Mouse (Mus musculus): ENCODE measurements at regions not wholly inside any gene's neighbourhood (a gene's known extent, or its start where the extent isn't known, plus 50 kb on each side); places are given as distances from the start of the nearest gene placed in this dataset.

DNA sequence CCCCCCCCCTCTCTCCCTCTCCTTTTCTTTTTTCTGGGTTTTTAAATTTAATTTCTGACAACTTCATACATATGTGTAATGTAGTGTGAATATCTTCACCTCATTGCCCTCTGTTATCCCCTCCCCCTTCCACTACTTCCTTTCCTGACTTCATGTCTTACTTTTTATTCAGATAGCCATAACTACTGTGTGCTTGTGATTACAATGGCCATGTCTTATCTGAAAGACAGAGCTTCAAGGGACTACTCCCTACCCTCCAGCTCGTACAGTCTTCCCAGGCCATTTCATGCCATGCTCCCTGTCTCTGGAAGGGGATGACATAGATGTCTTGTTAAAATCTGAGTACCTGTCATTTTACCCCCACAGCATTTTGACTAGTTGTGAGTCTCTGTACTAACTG, 189.2 kb upstream of the Tank start:
- H3K4me3 ChIP-seq (ENCODE audit: extremely low read depth, insufficient read depth, insufficient read length), result no peak overlapping the region
- no peak for DNase-seq (ENCODE audit: low read depth in 1 of 2, low spot score in 2 of 2)
- H3K4me1 ChIP-seq (ENCODE audit: control insufficient read depth, insufficient read depth, insufficient read length), result no peaks in the 10 kb centered on the region
- H3K36me3 ChIP-seq (ENCODE audit: control insufficient read depth, insufficient read depth, low read length), result no peaks in the 10 kb centered on the region
- H3K27me3 ChIP-seq (ENCODE audit: control insufficient read depth, insufficient read depth, low read length), result no peaks in the 10 kb centered on the region
- WGBS, result 63% methylated on average over 1 of the region's 1 CpGs
- H3K27ac ChIP-seq (ENCODE audit: insufficient read depth, low read length), result no peak overlapping the region
- TF ChIP-seq POLR2A (IDR thresholded peaks at IDR 0.05; ENCODE audit: low read depth, low read length), result no peak
- no peak for TF ChIP-seq CTCF (IDR thresholded peaks at IDR 0.05; ENCODE audit: extremely low read depth, insufficient read depth, insufficient read length, insufficient replicate concordance)

DNA sequence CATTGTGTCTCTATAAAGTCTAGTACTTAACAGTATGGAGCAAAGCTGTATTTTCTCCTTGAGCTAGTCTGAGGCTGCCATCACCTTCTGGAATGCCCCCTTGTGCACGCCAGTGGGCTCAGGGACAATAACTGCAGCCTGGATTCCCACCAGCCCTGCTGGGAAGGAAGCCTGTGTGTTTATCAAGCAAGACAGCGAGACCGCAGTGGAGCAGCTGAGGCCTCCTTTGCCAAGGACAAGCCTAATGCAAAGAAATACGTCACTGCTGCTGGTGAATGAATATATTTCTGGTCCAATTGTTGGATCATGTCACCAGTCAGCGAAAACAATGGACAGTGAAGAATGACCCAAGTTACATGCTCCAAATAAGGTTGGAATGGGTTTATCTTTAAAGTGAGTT, 190.8 kb upstream of the Tank start:
- H3K36me3 ChIP-seq (ENCODE audit: control insufficient read depth, insufficient read depth, low read length), result no peaks in the 10 kb centered on the region
- no peak overlapping the region for H3K27ac ChIP-seq (ENCODE audit: insufficient read depth, low read length)
- no peaks in the 10 kb centered on the region for H3K27me3 ChIP-seq (ENCODE audit: control insufficient read depth, insufficient read depth, low read length)
- 89% methylated on average over 5 of the region's 5 CpGs for WGBS
- H3K4me3 ChIP-seq (ENCODE audit: extremely low read depth, insufficient read depth, insufficient read length), result no peak overlapping the region
- H3K4me1 ChIP-seq (ENCODE audit: control insufficient read depth, insufficient read depth, insufficient read length), result no peaks in the 10 kb centered on the region
- TF ChIP-seq CTCF (IDR thresholded peaks at IDR 0.05; ENCODE audit: extremely low read depth, insufficient read depth, insufficient read length, insufficient replicate concordance) (no peak), POLR2A (IDR thresholded peaks at IDR 0.05; ENCODE audit: low read depth, low read length) (no peak)
- DNase-seq (ENCODE audit: low read depth in 1 of 2, low spot score in 2 of 2), result no peak

DNA sequence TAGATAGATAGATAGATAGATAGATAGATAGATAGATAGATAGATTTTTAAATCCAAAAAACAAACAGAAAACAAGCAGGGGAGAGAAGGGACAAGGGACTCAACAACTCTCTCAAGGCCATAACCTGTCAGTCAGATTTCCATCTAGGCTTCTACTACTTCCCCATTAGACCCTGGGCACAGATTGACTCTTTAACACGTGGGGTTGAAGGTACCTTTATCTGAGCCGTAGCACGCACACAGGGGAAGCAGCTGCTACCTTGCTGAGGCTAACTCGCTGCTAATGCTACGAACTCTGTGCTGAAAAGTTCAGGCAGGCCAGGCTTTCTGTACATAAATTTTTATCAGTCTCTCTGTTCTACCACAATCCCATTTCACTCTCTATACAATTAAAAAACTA, 191.4 kb upstream of the Tank start:
- TF ChIP-seq POLR2A (IDR thresholded peaks at IDR 0.05; ENCODE audit: low read depth, low read length) (no peak), CTCF (IDR thresholded peaks at IDR 0.05; ENCODE audit: extremely low read depth, insufficient read depth, insufficient read length, insufficient replicate concordance) (no peak)
- 36% methylated on average over 5 of the region's 5 CpGs for WGBS
- no peak overlapping the region for H3K4me3 ChIP-seq (ENCODE audit: extremely low read depth, insufficient read depth, insufficient read length)

DNA sequence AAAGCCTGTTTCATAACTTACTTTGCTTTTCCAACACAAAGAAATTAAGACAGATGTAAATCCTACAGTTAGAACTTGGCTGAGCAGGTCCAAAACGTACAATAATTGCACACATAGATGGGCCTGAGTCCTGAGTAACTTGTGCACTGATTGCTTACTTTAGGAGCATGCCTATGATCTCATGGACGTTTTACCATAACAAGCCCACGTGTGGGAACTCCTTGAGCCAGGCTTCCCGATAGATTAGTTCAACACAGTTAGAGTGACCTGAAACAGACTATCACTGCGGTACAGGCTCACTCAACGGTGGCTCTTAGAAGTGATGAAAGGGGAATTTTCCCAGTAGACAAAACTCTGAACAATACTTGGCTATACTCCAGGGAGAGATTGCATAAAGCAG, 193.9 kb upstream of the Tank start:
- Histone ChIP-seq H3K4me1 (ENCODE audit: control insufficient read depth, insufficient read depth, insufficient read length) (no peaks in the 10 kb centered on the region), H3K27me3 (ENCODE audit: control insufficient read depth, insufficient read depth, low read length) (no peaks in the 10 kb centered on the region), H3K36me3 (ENCODE audit: control insufficient read depth, insufficient read depth, low read length) (no peaks in the 10 kb centered on the region), H3K4me3 (ENCODE audit: extremely low read depth, insufficient read depth, insufficient read length) (no peak overlapping the region), H3K27ac (ENCODE audit: insufficient read depth, low read length) (no peak overlapping the region)
- TF ChIP-seq POLR2A (IDR thresholded peaks at IDR 0.05; ENCODE audit: low read depth, low read length), result no peak
- TF ChIP-seq CTCF (IDR thresholded peaks at IDR 0.05; ENCODE audit: extremely low read depth, insufficient read depth, insufficient read length, insufficient replicate concordance), result no peak
- no peak for DNase-seq (ENCODE audit: low read depth in 1 of 2, low spot score in 2 of 2)
- 82% methylated on average over 6 of the region's 6 CpGs for WGBS

More for the DNA sequence above, 191.4 kb upstream of the Tank start:
- Histone ChIP-seq H3K27ac (ENCODE audit: insufficient read depth, low read length) (no peak overlapping the region), H3K36me3 (ENCODE audit: control insufficient read depth, insufficient read depth, low read length) (no peaks in the 10 kb centered on the region), H3K4me1 (ENCODE audit: control insufficient read depth, insufficient read depth, insufficient read length) (no peaks in the 10 kb centered on the region), H3K27me3 (ENCODE audit: control insufficient read depth, insufficient read depth, low read length) (no peaks in the 10 kb centered on the region)
- DNase-seq (ENCODE audit: low read depth in 1 of 2, low spot score in 2 of 2), result no peak

DNA sequence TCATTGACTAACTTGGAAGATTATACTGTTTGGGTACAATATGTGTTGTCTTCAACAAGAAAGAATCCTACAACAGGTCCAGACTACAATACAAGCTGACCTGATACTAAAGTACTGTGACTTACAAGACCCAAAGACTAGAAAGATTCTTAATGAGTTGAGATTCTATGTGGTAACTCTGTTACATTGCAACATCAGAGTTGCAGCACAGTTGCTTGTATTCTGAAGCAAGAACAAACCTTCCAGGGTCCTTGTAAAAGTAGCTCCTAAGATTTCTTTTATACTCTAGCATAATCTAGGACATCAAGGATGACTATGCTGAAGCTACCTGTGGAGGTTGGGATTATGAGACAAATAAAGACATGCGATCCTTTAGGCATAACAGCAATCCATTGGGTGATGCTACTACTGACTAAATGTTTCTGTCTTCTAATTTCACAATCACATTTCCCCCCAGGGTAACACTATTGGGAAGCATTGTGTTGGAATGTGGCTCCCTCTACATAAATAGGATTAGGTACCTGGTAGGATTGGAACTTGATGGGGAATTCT, 194.6 kb upstream of the Tank start:
- H3K4me1 ChIP-seq (ENCODE audit: control insufficient read depth, insufficient read depth, insufficient read length), result no peaks in the 10 kb centered on the region
- 96% methylated on average over 1 of the region's 1 CpGs for WGBS
- H3K27ac ChIP-seq (ENCODE audit: insufficient read depth, low read length), result no peak overlapping the region
- no peak overlapping the region for H3K4me3 ChIP-seq (ENCODE audit: extremely low read depth, insufficient read depth, insufficient read length)
- TF ChIP-seq CTCF (IDR thresholded peaks at IDR 0.05; ENCODE audit: extremely low read depth, insufficient read depth, insufficient read length, insufficient replicate concordance), result no peak
- TF ChIP-seq POLR2A (IDR thresholded peaks at IDR 0.05; ENCODE audit: low read depth, low read length), result no peak
- H3K36me3 ChIP-seq (ENCODE audit: control insufficient read depth, insufficient read depth, low read length), result no peaks in the 10 kb centered on the region
- DNase-seq (ENCODE audit: low read depth in 1 of 2, low spot score in 2 of 2), result no peak
- H3K27me3 ChIP-seq (ENCODE audit: control insufficient read depth, insufficient read depth, low read length), result no peaks in the 10 kb centered on the region

DNA sequence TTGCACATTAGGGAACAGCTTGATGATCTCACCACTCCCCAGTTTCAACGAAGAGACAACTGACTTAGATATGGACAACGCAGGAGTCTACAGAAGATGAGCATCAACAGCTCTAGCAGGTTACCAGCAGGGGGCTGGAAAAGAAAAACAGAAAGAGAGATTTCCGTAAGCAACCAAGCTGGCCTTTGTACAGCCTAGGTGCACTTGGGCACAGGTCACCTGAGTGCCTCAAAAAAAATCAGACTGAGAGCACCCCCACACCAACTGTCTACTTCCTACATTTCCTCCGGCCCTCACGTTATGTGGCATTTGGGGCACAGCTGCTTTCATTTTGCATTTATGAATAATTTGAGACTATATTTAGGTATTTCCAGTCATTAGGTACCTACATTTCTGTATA, 199.3 kb upstream of the Tank start:
- H3K27me3 ChIP-seq (ENCODE audit: control insufficient read depth, insufficient read depth, low read length), result no peaks in the 10 kb centered on the region
- no peak overlapping the region for H3K27ac ChIP-seq (ENCODE audit: insufficient read depth, low read length)
- no peak for DNase-seq (ENCODE audit: low read depth in 1 of 2, low spot score in 2 of 2)
- H3K4me3 ChIP-seq (ENCODE audit: extremely low read depth, insufficient read depth, insufficient read length), result no peak overlapping the region
- H3K4me1 ChIP-seq (ENCODE audit: control insufficient read depth, insufficient read depth, insufficient read length), result no peaks in the 10 kb centered on the region
- TF ChIP-seq POLR2A (IDR thresholded peaks at IDR 0.05; ENCODE audit: low read depth, low read length), result no peak
- no peak for TF ChIP-seq CTCF (IDR thresholded peaks at IDR 0.05; ENCODE audit: extremely low read depth, insufficient read depth, insufficient read length, insufficient replicate concordance)
- WGBS, result 42% methylated on average over 5 of the region's 5 CpGs
- H3K36me3 ChIP-seq (ENCODE audit: control insufficient read depth, insufficient read depth, low read length), result no peaks in the 10 kb centered on the region

DNA sequence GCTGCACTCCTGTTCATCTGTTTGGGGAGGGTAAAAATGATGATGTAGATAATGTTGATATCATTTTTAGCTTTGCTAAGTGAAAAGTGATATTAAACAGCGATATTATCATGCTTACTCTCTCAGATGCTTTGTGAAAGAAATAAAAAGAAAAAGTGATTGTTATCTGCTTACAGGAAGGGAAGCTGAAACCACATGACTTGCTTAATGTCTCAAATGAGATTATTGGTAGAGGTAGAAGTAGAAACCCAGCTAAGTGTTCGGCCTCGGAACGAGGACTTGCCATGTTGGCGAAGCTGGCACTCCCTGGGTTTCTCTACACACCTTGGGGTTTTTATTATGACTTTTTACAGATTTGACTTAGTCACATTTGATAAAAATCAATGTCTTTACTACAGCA, 200.1 kb upstream of the Tank start:
- 66% methylated on average over 5 of the region's 5 CpGs for WGBS
- Histone ChIP-seq H3K4me3 (ENCODE audit: extremely low read depth, insufficient read depth, insufficient read length) (no peak overlapping the region), H3K27ac (ENCODE audit: insufficient read depth, low read length) (no peak overlapping the region), H3K36me3 (ENCODE audit: control insufficient read depth, insufficient read depth, low read length) (no peaks in the 10 kb centered on the region), H3K27me3 (ENCODE audit: control insufficient read depth, insufficient read depth, low read length) (no peaks in the 10 kb centered on the region), H3K4me1 (ENCODE audit: control insufficient read depth, insufficient read depth, insufficient read length) (no peaks in the 10 kb centered on the region)
- DNase-seq (ENCODE audit: low read depth in 1 of 2, low spot score in 2 of 2), result no peak
- TF ChIP-seq POLR2A (IDR thresholded peaks at IDR 0.05; ENCODE audit: low read depth, low read length), result no peak
- no peak for TF ChIP-seq CTCF (IDR thresholded peaks at IDR 0.05; ENCODE audit: extremely low read depth, insufficient read depth, insufficient read length, insufficient replicate concordance)
